Mouse (Mus musculus) G1E (cell line): ENCODE results near the gene Thsd4.

Experiments used
- CTCF ChIP-seq: IDR thresholded peaks from 2 replicates; pipeline ENCODE4 v1.5.1; 2012; ENCODE audit warnings: low read depth, low read length, inconsistent platforms, mixed read lengths
- POLR2AphosphoS5 ChIP-seq: IDR thresholded peaks from 2 replicates; pipeline ENCODE4 v1.6.1; 2012; ENCODE audit warnings: low read depth, low read length, inconsistent platforms; ENCODE audit not compliant: insufficient replicate concordance
- TAL1 ChIP-seq: conservative IDR thresholded peaks from 2 replicates; pipeline ENCODE4 v1.6.1; 2012; ENCODE audit warnings: low read depth, low read length, inconsistent platforms, mixed read lengths

DNA sequence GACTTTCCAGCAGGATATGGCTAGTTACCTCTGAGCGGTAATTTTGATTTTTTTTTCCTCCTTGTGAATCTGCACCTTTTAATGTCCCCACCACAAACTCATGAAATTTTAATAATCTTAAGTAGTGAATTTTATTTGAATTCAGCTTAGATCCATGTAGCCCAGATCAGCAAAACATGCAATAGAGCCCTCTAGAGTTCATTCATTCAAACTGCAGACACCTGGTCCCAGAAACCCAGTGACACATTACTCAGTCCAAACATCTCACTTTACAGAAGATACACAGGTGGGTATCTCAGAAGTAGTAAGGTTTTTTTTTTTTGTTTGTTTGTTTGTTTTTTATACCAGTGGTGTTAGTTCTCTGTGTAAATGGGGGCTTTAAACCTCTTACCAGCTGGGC, 368.9 kb downstream of the Thsd4 start:
- TF ChIP-seq CTCF (no peak), TAL1 (no peak), POLR2AphosphoS5 (no peak)
